Mouse (Mus musculus) frontal cortex, postnatal 25 days (tissue): ENCODE measurements around the gene Gm17087.
A peak's percentile ranks its signal among the peaks of the same experiment; 100 is the strongest.

Experiments used
- DNase-seq, 2 experiments: peaks; one replicate each; pipeline ENCODE4 v3.0.0; 2022; ENCODE audit warnings: low spot score in 2 of 2

Gm17087 gene

GRCm38 (mm10) chr17:8566850-8567249, at the start of gene Gm17087:
TSS of gene Gm17087 (minus strand) at chr17:8566950.
- no peak for DNase-seq

DNA sequence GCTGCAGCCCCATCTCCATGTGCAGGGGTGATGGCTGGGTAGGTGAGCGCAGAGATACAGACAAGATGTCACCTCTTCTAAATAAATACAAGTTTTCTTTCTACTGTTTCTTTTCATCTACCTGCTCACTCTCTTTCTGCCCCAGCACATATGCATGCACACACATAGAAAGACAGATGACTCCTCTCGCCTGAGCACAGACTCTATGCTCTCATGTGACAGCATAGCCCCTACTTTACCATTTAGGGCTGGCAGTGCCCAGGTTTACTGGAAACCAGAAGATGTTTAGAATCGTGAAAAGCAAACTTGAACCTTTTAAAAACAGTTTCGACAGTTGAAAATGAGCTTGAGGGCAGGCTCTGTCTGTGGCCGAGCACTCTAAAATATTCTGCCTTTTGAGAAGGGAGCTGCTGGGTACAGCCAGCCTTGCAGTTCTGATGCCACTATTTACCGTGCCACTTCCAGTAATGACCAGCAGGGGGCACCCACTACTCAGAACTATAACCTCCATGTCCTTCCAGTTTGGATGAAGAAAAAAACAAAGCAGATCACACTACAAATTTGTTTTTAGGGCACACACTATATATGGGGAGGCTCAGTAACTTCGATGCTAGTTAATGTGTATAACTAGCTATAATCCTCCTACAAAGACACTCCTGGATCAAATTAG, 47.3 kb upstream of the Gm17087 start:
- peak; percentile 88 to 89 for DNase-seq

DNA sequence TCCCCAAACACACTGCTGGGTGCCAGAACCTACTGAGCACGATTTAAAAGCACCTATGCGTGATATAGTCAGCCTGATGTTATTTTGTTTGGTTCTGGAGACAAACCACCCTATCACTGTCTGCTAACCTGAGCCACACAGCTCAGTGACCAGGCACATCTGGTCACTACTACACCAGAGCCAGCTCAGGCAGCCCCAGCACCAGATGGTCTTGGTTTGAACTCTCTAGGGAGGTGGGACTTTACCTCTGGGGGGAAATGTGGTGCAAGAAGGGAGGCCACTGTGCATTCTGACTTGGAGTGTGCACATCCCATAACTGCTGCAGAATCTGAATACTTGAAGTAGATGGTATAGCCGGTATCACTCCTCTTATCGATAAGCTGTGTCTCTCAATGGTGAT, 45.2 kb upstream of the Gm17087 start:
- no peak for DNase-seq

- DNase-seq = no peak
Observed at GRCm38 (mm10) chr17:8606695-8607094, 39.9 kb upstream of the Gm17087 start.

GRCm38 (mm10) chr17:8605921-8606320, 39.2 kb upstream of the Gm17087 start:
- DNase-seq = no peak

DNA sequence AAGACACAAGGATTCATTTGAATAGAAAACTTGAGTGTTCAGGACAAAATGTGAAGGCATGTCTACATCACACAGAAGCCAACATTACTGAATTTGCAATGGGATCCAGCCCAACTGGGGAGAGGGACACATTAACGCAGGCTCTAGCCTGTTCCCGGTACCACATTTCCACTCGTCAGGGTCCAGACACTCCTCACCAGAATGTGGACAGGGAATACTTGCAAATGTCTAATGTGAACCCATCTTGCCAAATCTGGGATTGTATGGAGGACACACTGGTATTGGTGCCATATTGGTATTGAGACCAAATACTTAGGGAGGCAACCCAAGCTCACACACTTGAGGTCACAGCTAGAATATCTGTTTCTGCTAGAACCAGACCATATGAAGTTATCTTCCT, 36.2 kb upstream of the Gm17087 start:
- DNase-seq = no peak

DNA sequence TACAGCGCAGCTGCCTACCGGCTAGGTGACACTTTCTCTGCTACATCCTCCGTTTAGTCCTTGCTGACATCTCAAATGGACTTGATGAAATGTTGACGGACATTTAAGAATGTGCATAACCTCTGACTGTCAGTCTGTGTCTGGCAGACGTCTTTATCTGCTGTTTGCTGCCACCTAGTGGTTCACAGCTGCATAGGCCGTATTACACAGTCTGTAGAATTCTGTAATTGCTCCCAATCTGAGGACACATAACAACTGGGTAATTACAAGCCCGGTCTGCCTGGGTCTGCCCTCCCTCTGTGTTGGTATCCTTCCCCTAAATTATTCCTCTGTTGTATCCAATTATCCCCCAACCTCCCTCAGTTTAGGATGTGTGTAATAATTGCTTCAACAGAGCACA, 31.0 kb upstream of the Gm17087 start:
- peak; percentile 58 to 60 for DNase-seq

- peak; percentile 55 to 68 for DNase-seq
Observed at GRCm38 (mm10) chr17:8592427-8593277, 25.9 kb upstream of the Gm17087 start.

- no peak for DNase-seq
Observed at GRCm38 (mm10) chr17:8581579-8581978, 14.8 kb upstream of the Gm17087 start.

- no peak for DNase-seq
Observed at GRCm38 (mm10) chr17:8580360-8580759, 13.6 kb upstream of the Gm17087 start.

DNA sequence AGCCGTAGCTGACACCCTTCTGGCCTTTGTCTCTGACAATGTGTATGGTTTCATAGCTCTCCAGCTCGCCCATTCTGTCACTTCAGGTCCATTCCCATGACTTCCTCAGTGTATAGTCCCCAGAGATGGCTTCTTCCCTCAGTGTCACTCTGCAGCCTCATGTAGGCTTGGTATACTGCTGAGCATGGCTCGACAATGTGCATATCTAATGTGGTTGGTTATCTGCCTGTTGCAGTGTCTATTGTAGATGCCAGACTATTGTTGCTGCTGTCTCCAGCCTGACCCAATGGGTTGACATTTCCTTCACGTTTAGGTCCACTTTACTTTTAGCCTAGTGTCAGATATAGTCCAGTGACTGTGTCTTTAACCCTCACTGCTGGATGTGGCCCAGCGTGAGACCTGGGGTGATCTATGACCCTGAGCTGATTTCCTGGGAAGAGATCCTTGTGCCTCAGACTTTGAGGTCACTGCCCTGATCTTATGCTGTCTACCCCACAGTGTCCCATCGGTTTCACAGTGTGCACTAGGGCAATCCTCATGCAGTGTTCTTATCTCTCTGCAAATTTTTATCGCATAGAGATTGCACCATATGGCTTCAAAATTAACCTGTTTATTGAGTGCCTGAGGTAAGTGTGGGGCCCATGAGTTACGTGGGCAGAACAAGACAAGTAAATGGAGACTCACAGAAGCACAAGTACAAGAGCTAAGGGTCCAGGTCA, 7.0 kb upstream of the Gm17087 start:
- no peak for DNase-seq

- DNase-seq = no peak
Observed at GRCm38 (mm10) chr17:8562886-8563280, 3.9 kb downstream of the Gm17087 start.

GRCm38 (mm10) chr17:8562101-8562885, 4.5 kb downstream of the Gm17087 start:
- no peak for DNase-seq

DNA sequence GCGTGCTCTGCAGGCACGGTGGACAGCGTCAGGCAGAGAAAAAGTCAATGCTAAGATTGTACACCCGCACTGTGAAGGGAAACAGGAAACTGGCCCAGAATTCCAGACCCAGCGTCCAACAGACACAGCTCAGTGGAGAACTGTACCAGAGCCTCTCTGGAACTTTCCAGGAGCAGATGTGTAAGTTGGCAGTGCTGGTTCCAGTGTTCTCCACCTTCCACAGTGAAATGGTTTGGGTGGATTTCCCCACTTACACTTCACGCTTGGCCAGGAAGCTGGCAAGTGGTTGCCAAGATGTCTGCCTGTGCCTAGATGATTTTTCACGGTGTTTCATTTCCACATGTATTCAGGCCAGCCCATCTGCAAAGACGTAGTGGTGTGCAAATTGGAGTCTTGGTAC, 8.8 kb downstream of the Gm17087 start:
- no peak for DNase-seq

- no peak for DNase-seq
Observed at GRCm38 (mm10) chr17:8556223-8556622, 10.5 kb downstream of the Gm17087 start.

DNA sequence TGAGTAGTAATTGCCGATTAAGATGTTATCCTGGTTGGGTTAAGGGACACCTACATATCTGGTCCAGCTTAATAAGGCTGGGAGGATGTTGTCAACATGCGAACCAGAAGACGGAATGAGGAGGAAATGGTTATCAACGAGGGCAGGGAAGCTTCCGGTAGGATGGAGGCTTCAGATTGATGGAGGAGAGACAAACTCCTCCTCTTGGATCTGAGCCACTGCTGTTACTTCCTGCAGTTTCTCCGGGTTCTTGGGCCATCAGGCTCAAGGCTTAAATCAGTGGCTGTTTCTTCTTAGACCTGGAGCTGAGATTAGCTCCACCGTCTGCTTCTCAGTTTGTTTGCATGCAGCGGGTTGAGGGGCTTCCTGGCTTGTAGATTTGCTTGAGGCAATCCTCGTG, 11.0 kb downstream of the Gm17087 start:
- DNase-seq = no peak

- DNase-seq = no peak
Observed at GRCm38 (mm10) chr17:8554219-8554618, 12.5 kb downstream of the Gm17087 start.

DNA sequence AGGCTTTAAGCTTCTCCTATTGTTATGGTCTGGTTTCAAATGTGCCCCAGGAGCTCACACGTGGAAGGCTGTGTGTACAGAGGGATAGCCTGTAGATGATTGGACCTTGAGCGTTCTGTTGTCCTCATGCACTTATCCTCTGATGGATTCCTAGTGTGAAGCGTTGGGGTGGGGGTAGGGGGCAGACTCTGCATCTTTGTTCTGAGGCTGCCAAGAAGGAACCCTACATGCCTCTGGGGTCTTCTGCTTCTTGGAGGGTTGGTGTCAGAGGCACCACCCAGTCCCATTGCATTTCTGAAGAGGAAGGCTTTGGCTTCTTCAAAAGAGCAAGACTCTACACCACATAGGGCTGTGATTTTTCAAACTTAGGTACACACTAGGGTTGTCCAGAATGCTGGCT, 13.1 kb downstream of the Gm17087 start:
- no peak for DNase-seq

DNA sequence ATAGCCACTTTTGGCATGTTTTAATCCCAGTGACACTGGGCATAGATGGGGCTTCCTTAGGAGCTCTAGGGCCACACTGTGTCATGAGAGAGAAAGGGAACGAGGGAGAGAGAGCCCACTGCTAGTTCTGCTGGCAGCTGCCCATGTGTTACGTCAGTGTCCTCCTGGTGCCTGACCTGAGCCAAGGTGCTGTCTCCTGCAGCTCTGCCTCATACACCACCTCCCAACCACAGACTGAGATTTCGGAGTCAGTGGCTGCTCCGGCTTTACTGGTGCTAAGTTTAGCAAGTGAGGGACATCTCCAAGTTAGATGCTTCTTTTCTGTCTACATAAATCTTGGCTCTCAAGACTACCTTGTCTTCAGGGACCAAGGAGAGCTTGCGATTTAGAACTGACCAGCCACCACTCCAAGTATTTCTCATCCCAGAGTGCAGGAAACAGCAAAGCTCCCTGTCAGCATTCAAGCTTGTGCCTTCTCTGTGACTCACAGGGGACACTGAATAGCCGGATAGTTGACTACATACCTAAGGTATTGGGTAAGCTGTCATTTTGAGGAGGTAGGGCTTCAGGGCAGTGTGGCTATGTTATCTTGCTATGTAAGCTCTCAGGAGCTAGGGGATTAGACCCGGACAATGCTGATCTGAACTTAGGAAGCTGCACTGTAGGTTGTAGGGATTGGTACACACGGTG, 14.3 kb downstream of the Gm17087 start:
- DNase-seq = no peak

DNA sequence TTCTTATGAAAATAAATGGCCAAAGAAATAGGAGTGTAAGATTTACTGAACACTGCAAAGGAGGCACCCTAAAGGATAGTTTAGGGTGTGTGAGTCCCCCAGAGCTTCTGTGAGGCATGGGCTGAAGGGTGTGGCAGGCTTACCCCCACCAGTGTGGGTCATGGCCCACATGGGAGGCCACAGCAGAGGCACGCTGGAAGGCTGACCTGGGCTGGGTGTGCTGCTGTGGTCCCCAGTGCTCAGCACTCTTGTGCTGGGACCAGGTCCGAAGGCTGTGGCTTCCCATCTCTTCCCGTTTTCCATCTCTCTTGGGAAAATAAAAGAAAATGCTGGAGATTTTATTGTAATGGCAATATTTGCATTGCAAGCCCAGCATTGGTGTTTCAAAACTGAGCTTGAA, 15.1 kb downstream of the Gm17087 start:
- no peak for DNase-seq

DNA sequence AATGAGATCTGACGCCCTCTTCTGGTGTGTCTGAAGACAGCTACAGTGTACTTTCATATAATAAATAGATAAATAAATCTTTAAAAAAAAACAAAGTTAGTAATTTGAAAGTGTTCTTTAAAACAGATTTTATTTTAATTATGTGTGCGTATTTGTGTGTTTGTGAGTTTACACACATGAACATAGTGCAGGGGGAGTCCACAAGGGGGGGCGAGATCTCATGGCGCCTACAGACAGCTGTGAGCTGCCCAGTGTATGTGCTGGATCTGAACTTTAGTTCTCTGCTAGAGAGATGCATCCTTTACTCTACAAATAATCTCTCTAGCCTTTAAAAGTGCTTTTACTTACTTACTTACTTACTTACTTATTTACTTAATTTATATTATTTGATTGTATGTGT, 18.0 kb downstream of the Gm17087 start:
- DNase-seq = no peak
